Mouse (Mus musculus) right cerebral cortex, adult 18-20 months (tissue): Measurements from ENCODE around the gene Cacna1g.

Experiments
- DNase-seq: peaks from one replicate; pipeline ENCODE4 v3.0.0; 2022; ENCODE audit warnings: mixed read lengths

Cacna1g gene

GRCm38 (mm10) chr11:94444829-94445228 is 29.2 kb downstream of the Cacna1g start:
- no peak for DNase-seq

DNA sequence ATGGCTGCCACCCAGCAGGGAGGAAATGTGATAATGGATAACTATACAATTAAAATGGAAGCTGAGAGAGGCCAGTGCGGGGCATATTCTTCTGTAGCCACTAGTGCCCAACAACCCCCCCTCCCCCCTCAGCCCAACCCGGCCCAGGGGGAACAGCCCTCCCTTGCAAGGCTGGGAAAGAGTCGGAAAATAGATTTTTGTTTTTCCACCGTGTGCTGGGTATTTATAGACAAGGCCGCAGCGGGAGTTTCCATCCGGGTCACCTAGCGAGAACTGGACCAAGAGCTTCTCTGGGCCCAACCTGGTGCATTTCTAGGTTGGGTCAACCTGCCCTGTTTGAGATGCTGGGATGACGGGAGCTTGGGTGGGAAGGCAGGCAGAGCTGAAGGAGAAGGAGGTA is 32.2 kb downstream of the Cacna1g start:
- no peak for DNase-seq

GRCm38 (mm10) chr11:94441122-94441521 is 32.9 kb downstream of the Cacna1g start:
- no peak for DNase-seq

DNA sequence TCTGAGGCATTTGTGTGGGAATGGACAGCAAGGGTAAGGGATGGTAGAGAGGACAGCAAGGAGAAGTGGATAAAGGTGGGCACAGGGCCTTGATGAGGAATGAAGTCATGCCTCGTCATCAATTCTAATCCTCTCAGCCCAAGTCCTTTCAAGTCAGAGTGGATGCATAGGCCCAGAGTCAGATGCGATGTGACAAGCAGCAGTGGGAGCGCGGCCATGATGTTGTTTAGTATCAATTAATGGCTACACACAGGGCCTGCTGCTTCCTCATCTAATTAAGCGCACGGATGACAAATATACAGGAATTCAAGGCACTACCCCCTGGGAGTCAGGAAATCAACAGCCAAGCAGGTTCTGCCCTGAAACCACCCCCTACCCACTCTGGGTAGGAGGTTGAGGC is 33.6 kb downstream of the Cacna1g start:
- no peak for DNase-seq

GRCm38 (mm10) chr11:94429011-94429651 is 44.9 kb downstream of the Cacna1g start:
- no peak for DNase-seq

DNA sequence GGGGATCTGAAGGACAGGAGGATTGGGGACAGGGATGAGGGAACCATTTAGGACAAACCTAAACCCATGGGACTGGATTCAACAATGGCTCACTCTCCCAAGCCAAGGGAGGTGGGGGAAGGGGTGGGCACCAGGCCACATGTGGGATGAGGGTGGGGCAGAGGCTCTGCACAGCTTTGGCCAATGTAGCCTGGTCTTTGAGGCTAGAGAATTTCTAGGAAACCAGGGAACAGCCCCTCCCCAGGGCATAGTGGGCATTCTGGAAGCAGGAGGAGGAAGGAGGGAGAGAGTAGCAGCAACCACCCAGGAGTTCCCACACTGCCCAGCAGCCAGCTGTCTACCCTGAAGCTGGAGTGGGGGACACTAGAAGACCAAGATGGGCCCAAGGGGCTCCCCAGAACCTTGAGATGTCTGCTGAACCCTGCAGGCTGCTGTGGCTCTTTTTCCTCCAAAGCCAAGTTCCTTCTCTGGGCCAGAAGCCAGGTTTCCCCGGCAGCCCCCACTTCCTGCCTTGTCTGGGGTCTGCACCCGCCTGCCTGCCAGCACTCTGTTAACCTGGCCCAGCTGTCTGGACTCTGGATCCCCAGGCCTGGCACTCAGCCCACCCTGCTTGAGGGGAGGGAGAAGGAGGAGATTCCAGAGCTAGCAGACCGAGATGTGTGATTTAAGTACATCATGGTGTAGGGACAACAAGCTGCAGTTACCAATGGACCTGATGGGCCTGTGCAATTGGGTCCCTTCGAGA is 45.7 kb downstream of the Cacna1g start:
- no peak for DNase-seq

- DNase-seq, result peak; percentile 76
Observed at GRCm38 (mm10) chr11:94425656-94426055, 48.3 kb downstream of the Cacna1g start.

- DNase-seq, result no peak
Observed at GRCm38 (mm10) chr11:94425215-94425614, 48.8 kb downstream of the Cacna1g start.

- DNase-seq, result peak; percentile 59
Observed at GRCm38 (mm10) chr11:94424380-94424779, 49.6 kb downstream of the Cacna1g start.

DNA sequence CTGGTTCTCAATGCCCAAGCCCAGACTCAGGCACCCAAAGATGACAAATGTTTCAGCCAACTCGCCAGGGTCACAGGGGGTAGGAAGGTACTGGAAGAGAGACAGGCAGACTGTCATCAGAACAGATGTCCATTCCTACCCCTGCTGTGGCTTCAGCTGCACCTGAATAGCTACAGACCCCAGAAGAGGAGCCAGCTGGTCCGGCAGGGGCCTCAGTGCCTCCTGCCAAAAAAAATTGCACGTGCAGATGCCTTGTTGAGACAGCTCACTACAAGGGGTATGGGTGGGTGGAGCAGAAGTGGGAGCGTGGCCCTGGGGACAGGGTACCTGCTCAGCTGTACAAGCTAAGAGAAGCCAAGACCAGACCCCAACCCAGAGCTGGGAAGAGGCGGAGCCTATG is 50.1 kb downstream of the Cacna1g start:
- DNase-seq, result no peak

GRCm38 (mm10) chr11:94420991-94421390 is 53.0 kb downstream of the Cacna1g start:
- no peak for DNase-seq

DNA sequence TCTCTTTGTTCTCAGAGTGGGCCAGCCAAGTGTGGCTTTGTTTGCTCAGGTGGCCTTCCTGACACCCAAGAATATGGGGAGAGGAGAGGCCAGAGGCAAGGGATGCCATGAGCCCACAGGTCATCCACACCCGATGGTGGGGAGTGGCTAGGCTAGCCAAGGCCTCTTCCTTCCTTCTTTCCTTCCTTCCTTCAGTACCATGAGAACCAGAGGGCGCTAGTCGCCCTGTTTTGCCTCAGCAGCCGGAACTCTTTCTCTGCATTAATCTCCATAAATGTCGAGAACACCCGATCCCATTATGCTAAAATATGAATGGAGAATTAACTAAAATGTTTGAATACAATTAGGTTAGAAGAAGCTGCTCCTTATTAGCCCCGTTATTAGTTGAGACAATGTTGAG is 53.7 kb downstream of the Cacna1g start:
- peak; percentile 42 for DNase-seq

GRCm38 (mm10) chr11:94419004-94419727 is 54.8 kb downstream of the Cacna1g start:
- DNase-seq, result no peak

GRCm38 (mm10) chr11:94414042-94414441 is 60.0 kb downstream of the Cacna1g start:
- no peak for DNase-seq

- DNase-seq, result no peak
Observed at GRCm38 (mm10) chr11:94413516-94413915, 60.5 kb downstream of the Cacna1g start.

DNA sequence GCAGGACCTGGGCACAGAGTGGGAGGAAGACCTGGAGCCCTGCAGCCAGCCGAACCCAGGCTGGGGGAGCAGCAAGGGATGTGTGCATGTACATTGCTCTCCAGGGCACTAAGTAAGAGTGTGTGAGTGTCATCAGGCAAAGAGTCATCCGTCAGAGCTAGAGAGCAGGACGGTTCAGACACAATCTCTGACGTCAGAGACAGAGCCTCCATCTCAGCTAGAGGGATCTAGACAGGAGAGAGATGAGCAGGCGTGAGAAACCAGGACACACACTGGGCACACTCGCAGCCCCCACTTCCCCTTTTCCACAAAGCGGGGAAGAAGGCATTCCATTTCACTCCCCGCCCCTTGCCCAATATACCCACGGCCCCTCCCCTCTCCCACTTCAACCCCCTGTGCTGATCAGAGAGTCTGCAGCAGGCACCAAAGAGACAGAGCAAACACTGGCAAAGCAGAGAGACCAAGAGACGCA is 61.0 kb downstream of the Cacna1g start:
- peak; percentile 55 for DNase-seq

- no peak for DNase-seq
Observed at GRCm38 (mm10) chr11:94412562-94412961, 61.4 kb downstream of the Cacna1g start.

GRCm38 (mm10) chr11:94407803-94408321 is 66.1 kb downstream of the Cacna1g start:
- no peak for DNase-seq

GRCm38 (mm10) chr11:94405348-94405747 is 68.7 kb downstream of the Cacna1g start:
- DNase-seq, result peak; percentile 74

DNA sequence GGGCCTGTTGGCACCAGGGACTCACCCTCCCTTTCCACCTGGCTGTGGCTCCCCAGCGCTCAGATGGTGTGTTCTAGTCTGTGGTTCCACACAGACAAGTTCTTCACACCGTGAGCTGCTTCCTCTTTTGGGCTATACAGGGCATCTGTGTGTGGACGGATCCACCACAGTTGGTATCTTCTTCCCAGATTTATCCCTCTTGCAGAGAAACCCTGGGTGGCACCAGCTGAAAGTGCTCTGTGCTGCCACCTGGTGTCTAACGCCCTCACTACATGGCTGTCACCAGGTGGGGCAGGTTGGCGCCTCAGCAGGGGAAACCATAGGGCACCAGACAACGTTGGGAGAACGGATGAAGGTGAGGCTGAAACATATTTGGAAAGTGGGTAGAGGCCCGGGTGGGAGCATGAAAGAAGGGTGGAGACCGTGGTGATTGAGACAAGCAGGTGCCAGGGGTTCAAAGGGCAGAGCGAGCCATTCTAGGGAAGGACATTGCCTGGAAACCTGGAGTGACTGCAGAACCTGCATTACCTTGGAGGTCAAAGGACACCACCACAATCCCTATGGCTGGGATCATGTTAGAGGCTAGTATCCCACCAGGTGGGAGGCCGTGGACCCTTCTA is 69.2 kb downstream of the Cacna1g start:
- peak; percentile 82 for DNase-seq

DNA sequence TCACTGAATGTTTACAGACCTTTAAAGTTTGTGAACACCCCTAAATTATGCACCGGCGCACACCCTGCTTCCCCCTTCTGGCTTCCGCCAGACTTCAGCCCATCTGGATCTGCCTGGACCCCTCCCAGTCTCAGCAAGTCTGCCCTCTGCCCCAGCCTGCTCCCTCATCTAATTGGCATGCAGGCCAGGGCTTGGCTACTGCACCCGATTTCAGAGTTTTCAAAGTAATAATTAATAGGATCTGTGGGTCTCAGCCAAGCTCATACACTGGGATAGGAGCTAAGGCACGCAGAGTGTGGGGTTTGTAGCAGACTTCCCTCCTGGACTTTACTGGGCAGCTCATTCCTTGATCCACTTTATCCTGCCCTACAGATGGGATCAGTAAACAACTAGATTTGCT is 69.8 kb downstream of the Cacna1g start:
- no peak for DNase-seq

GRCm38 (mm10) chr11:94403757-94404156 is 70.2 kb downstream of the Cacna1g start:
- DNase-seq, result no peak

GRCm38 (mm10) chr11:94402731-94403130 is 71.3 kb downstream of the Cacna1g start:
- DNase-seq, result no peak
